Mouse (Mus musculus): Measurements from ENCODE around the gene Tulp3. TPM values are rescaled to one million over a fixed set of nuclear protein-coding genes. Genes with fewer than 3 reads are reported as not detected.

The Tulp3 gene
- total and polyA plus RNA-seq, 3 experiments = 5.3 to 19.2 TPM; not detected in 1

DNA sequence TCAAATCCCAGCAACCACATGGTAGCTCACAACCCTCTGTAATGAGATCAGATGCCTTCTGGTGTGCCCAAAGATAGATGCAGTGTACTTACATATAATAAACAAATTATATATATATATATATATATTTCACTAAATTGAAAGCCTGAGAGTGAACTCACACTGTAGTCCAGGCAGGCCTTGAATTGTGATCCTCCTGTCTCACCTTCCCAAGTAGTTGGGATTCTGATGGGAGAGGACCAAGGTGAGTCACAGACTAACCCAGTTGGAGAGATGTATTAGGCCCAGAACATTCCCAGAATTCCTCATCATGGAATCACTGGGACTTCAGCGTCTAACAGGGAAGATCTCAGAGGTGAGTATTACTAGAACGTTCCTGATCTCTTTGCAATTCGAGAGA is 43.3 kb upstream of the Tulp3 start, which contains the start of gene Nrip2:
Gene Nrip2, plus strand, starts transcription at position 301 of the 400 bp plus-strand sequence.
- Histone ChIP-seq H3K9ac (ENCODE audit: control insufficient read depth, low read depth, low read length, poor library complexity, severe bottlenecking) (no peak within 1 kb of the TSS), H3K27ac (ENCODE audit: control insufficient read depth, low read depth, low read length) (no peak within 1 kb of the TSS), H3K27me3 (ENCODE audit: control insufficient read depth in 1 of 2, insufficient read depth in 2 of 2, low read length in 2 of 2) (no peaks in the 10 kb centered on the region; a peak in 1 of 4 replicates), H3K79me2 (ENCODE audit: control insufficient read depth, insufficient read depth, low read length, poor library complexity) (no peaks in the 10 kb centered on the region), H3K36me3 (ENCODE audit: control insufficient read depth in 1 of 2, insufficient read depth in 2 of 2, low read length in 2 of 2) (no peaks in the 10 kb centered on the region), H3K9me3 (replicated peaks; ENCODE audit: insufficient read depth, low read length) (no peaks in the 10 kb centered on the region), H3K4me3 (ENCODE audit: control insufficient read depth in 1 of 2, insufficient read depth in 1 of 2, low read depth in 2 of 2, low read length in 2 of 2) (no peak within 1 kb of the TSS), H3K4me1 (ENCODE audit: control insufficient read depth in 1 of 2, insufficient read depth in 2 of 2, low read length in 2 of 2) (no peaks in the 10 kb centered on the region)
- TF ChIP-seq NELFE (IDR thresholded peaks at IDR 0.05; ENCODE audit: low read depth, low read length) (no peak), TBP (IDR thresholded peaks at IDR 0.05; ENCODE audit: low read depth, low read length) (no peak), ETS1 (IDR thresholded peaks at IDR 0.05; ENCODE audit: low read depth, low read length) (no peak), ZNF384 (IDR thresholded peaks at IDR 0.05; ENCODE audit: low read depth, low read length) (no peak), JUND (IDR thresholded peaks at IDR 0.05; ENCODE audit: low read depth, low read length) (no peak), MEF2A (IDR thresholded peaks at IDR 0.05; ENCODE audit: extremely low read depth, insufficient replicate concordance, low read depth, low read length, poor library complexity, severe bottlenecking) (no peak), CTCF (IDR thresholded peaks at IDR 0.05 in 2 of 3, conservative IDR thresholded peaks at IDR 0.05 in 1 of 3; ENCODE audit: control insufficient read depth in 1 of 3, insufficient read depth in 1 of 3, low read depth in 2 of 3, low read length in 3 of 3, poor library complexity in 1 of 3, severe bottlenecking in 1 of 3) (no peak), HCFC1 (IDR thresholded peaks at IDR 0.05; ENCODE audit: low read depth, low read length) (no peak)
- DNase-seq (ENCODE audit: low read depth, low spot score) = no peak

DNA sequence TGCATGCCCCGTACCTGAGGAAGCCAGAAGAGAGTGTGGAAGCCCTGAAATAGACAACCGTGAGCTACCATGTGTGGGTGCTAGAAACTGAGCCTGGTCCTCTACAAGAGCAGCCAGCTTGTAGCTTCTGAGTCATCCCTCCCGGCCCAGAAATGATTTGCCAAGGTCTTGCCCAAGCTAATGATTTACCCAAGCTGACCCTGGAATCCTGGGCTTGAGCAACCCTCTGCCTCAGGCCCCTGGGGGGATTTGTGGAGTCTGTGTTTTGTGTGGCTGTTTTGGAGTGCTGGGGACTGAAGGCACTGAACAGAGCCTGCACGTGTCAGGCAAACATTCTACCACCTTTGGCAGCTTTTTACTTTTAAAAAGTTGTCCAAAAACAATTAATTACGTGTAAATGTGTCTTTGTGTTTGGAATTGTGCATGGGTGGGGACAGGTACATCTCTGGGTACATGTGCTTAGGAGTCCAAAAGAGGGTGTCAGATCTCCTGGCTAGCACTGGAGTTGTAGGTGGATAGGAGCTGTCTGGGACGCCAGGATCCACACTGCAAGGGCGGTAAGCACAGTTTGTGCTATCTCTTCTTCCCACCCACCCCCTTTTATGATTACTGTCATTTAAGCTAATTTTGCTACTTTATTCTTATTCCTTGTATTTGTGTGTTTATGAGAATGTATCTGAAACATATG is 42.1 kb upstream of the Tulp3 start:
- no peaks in the 10 kb centered on the region; a peak in 1 of 4 replicates for H3K27me3 ChIP-seq (ENCODE audit: control insufficient read depth in 1 of 2, insufficient read depth in 2 of 2, low read length in 2 of 2)

More for the DNA sequence above, 42.1 kb upstream of the Tulp3 start:
- no peak for TF ChIP-seq POLR2A (IDR thresholded peaks at IDR 0.05; ENCODE audit: control insufficient read depth in 1 of 2, insufficient read depth in 1 of 2, low read depth in 1 of 2, low read length in 2 of 2, poor library complexity in 1 of 2)
- no peak for TF ChIP-seq HCFC1 (IDR thresholded peaks at IDR 0.05; ENCODE audit: low read depth, low read length)
- TF ChIP-seq SIN3A (IDR thresholded peaks at IDR 0.05; ENCODE audit: low read length) = no peak
- no peak for TF ChIP-seq MAFK (IDR thresholded peaks at IDR 0.05; ENCODE audit: borderline replicate concordance, low read depth, low read length)
- no peak for TF ChIP-seq POLR2AphosphoS5 (IDR thresholded peaks at IDR 0.05; ENCODE audit: borderline replicate concordance, low read depth, low read length)
- no peak for TF ChIP-seq KAT2A (conservative IDR thresholded peaks at IDR 0.05; ENCODE audit: low read depth, low read length)
- TF ChIP-seq GABPA (IDR thresholded peaks at IDR 0.05; ENCODE audit: low read depth, low read length) = no peak
- TF ChIP-seq TCF12 (IDR thresholded peaks at IDR 0.05; ENCODE audit: low read depth, low read length) = no peak
- TF ChIP-seq NRF1 (IDR thresholded peaks at IDR 0.05; ENCODE audit: insufficient read depth, low read depth, low read length, poor library complexity, severe bottlenecking) = no peak
- no peak for TF ChIP-seq ELF1 (IDR thresholded peaks at IDR 0.05; ENCODE audit: low read depth, low read length)
- no peak for TF ChIP-seq MAX (IDR thresholded peaks at IDR 0.05; ENCODE audit: low read length)
- TF ChIP-seq E2F4 (IDR thresholded peaks at IDR 0.05; ENCODE audit: borderline replicate concordance, low read depth, low read length) = no peak
- TF ChIP-seq NELFE (IDR thresholded peaks at IDR 0.05; ENCODE audit: low read depth, low read length) = no peak
- no peak for TF ChIP-seq USF2 (IDR thresholded peaks at IDR 0.05; ENCODE audit: borderline replicate concordance in 1 of 2, insufficient read depth in 1 of 2, low read depth in 1 of 2, low read length in 2 of 2)
- no peak for TF ChIP-seq ZNF384 (IDR thresholded peaks at IDR 0.05; ENCODE audit: low read depth, low read length)
- no peak for TF ChIP-seq GATA1 (IDR thresholded peaks at IDR 0.05; ENCODE audit: low read depth, low read length)
- TF ChIP-seq MYC (IDR thresholded peaks at IDR 0.05; ENCODE audit: low read depth, low read length) = no peak
- no peak for TF ChIP-seq MYB (IDR thresholded peaks at IDR 0.05; ENCODE audit: low read depth, low read length)
- H3K36me3 ChIP-seq (ENCODE audit: control insufficient read depth in 1 of 2, insufficient read depth in 2 of 2, low read length in 2 of 2) = no peaks in the 10 kb centered on the region
- H3K4me1 ChIP-seq (ENCODE audit: control insufficient read depth in 1 of 2, insufficient read depth in 2 of 2, low read length in 2 of 2) = no peaks in the 10 kb centered on the region
- no peak overlapping the region for H3K4me3 ChIP-seq (ENCODE audit: control insufficient read depth in 1 of 2, insufficient read depth in 1 of 2, low read depth in 2 of 2, low read length in 2 of 2)
- no peaks in the 10 kb centered on the region for H3K79me2 ChIP-seq (ENCODE audit: control insufficient read depth, insufficient read depth, low read length, poor library complexity)
- no peak overlapping the region for H3K27ac ChIP-seq (ENCODE audit: control insufficient read depth, low read depth, low read length)
- no peak overlapping the region for H3K9ac ChIP-seq (ENCODE audit: control insufficient read depth, low read depth, low read length, poor library complexity, severe bottlenecking)
- H3K9me3 ChIP-seq (replicated peaks; ENCODE audit: insufficient read depth, low read length) = no peaks in the 10 kb centered on the region
- DNase-seq (ENCODE audit: low read depth, low spot score) = no peak

Measured in MEL (cell line).